Mouse (Mus musculus) small intestine, adult 2 months (tissue): ENCODE results near the gene Hibadh.

Experiments
- CTCF ChIP-seq: fragments of 200-500 bp; IDR thresholded peaks from 2 replicates; pipeline ENCODE4 v1.5.1; 2012; ENCODE audit warnings: low read depth, mild to moderate bottlenecking, control low read depth, inconsistent platforms, low read length, moderate library complexity, mixed read lengths; ENCODE audit not compliant: insufficient replicate concordance, insufficient read length; ENCODE audit errors: extremely low read depth
- POLR2A ChIP-seq: fragments of 200-500 bp; IDR thresholded peaks from 2 replicates; pipeline ENCODE4 v1.6.1; 2012; ENCODE audit warnings: low read depth, mild to moderate bottlenecking, control low read depth, inconsistent platforms, low read length, moderate library complexity

DNA sequence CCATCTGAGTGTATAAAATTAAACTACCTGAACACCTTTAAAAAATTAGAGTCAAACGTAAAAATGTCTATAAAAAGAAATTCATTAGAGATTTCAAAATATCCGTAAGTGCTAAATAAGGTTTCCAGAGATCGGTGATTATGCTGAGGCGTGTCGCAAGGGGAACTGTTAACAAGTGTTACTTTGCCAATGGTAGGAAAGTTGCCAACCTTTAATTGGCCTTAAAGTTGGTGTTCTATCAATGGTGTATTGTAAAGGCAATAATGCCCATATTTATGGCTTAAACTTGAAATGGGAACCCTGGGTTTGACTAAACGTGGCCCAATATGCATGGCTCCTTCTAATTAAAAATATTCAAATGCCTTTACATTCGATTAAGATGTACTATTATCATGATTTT lies 33.5 kb upstream of the Hibadh start:
- TF ChIP-seq CTCF (no peak), POLR2A (no peak)
